Mouse (Mus musculus) neural tube, embryonic 14.5 days (tissue): ENCODE results near the gene Acot7. TPM values are rescaled to one million over a fixed set of nuclear protein-coding genes. Genes with fewer than 3 reads are reported as not detected.

Experiments
- ATAC-seq: fragments of 200-750 bp; cut with Nextera tagmentation; 2 replicates; pipeline ENCODE4 v1.8.0; 2017; ENCODE audit warnings: low read depth, mild to moderate bottlenecking, moderate TSS enrichment, moderate library complexity
- H3K27ac ChIP-seq: fragments of 300-500 bp; sonication (generic); 2 replicates; pipeline ENCODE4 v1.5.1; 2014; ENCODE audit warnings: low read depth, mild to moderate bottlenecking, control low read depth, low read length, moderate library complexity, mixed read lengths
- H3K27me3 ChIP-seq: fragments of 300-500 bp; sonication (generic); 2 replicates; pipeline ENCODE4 v1.6.1; 2014; ENCODE audit warnings: low read length; ENCODE audit not compliant: control insufficient read depth, insufficient read depth
- H3K36me3 ChIP-seq: fragments of 300-500 bp; sonication (generic); 2 replicates; pipeline ENCODE4 v1.6.1; 2014; ENCODE audit warnings: low read length, mixed read lengths; ENCODE audit not compliant: control insufficient read depth, insufficient read depth
- H3K4me1 ChIP-seq: fragments of 300-500 bp; sonication (generic); 2 replicates; pipeline ENCODE4 v1.6.1; 2014; ENCODE audit warnings: low read length; ENCODE audit not compliant: control insufficient read depth, insufficient read depth
- H3K4me2 ChIP-seq: fragments of 300-500 bp; sonication (generic); 2 replicates; pipeline ENCODE4 v1.6.1; 2014; ENCODE audit warnings: mild to moderate bottlenecking, low read depth, low read length, control low read depth
- H3K4me3 ChIP-seq: fragments of 300-500 bp; sonication (generic); 2 replicates; pipeline ENCODE4 v1.5.1; 2014; ENCODE audit warnings: low read depth, low read length, control low read depth, mixed read lengths
- H3K9ac ChIP-seq: fragments of 300-500 bp; sonication (generic); replicated peaks from 2 replicates; pipeline ENCODE4 v1.6.1; 2014; ENCODE audit warnings: low read depth, mild to moderate bottlenecking, control low read depth, low read length, mixed read lengths
- H3K9me3 ChIP-seq: fragments of 300-500 bp; sonication (generic); 2 replicates; pipeline ENCODE4 v1.6.1; 2016; ENCODE audit warnings: low read length; ENCODE audit not compliant: control insufficient read depth
- WGBS: fragments of 180-500 bp; shearing (Covaris S2); extraction: QIAGEN DNeasy Blood & Tissue Kit; methylation state at CpG from one replicate; pipeline ENCODE4 v1.1.7; 2014; 5-methylcytosine and 5-hydroxymethylcytosine counted together
- polyA plus RNA-seq: library from polyadenylated mRNA; unstranded; fragments of >200 nt; fragmentation: Nextera tagmentation; extraction: Ambion mirVana; gene quantifications from 2 replicates; pipeline ENCODE4 v1.2.1, GENCODE M21; 2014

The Acot7 gene
- polyA plus RNA-seq, 1 experiment from 2014 or later, result 348 TPM

GRCm38 (mm10) chr4:152253183-152253759 lies 75.3 kb downstream of the Acot7 start:
- ATAC-seq, result no peak
- no peaks in the 10 kb centered on the region for H3K36me3 ChIP-seq
- no peak overlapping the region for H3K4me2 ChIP-seq
- no peak overlapping the region for H3K9ac ChIP-seq
- H3K4me1 ChIP-seq, result no peaks in the 10 kb centered on the region
- H3K27me3 ChIP-seq, result no peaks in the 10 kb centered on the region
- no peak overlapping the region for H3K4me3 ChIP-seq
- WGBS, result 78% methylated on average over 9 of the region's 9 CpGs
- no peak overlapping the region for H3K27ac ChIP-seq
- no peaks in the 10 kb centered on the region for H3K9me3 ChIP-seq

DNA sequence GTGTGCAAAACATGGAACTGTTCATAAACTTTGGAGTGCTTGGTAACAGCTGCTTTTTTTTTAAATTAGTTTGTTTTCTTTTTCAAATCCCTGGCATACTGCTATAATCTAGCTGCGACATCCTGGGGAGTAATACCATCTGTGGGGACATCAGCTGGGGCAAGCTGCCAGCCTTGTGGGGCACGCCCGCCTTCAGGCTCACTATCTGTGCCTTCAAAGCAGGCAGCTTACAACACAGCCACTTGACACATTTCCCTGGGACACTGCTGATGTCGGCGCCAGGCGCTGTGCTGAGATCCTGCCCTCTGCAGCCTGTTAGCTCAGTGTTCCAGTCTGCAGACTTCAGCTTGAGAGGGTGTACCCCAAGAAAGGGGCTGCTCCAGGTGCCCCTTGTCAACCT lies 79.1 kb downstream of the Acot7 start:
- Histone ChIP-seq H3K27me3 (no peaks in the 10 kb centered on the region), H3K36me3 (no peaks in the 10 kb centered on the region), H3K27ac (no peak overlapping the region), H3K4me3 (no peak overlapping the region), H3K4me2 (no peak overlapping the region), H3K9ac (no peak overlapping the region), H3K9me3 (no peaks in the 10 kb centered on the region), H3K4me1 (no peaks in the 10 kb centered on the region)
- no peak for ATAC-seq
- 60% methylated on average over 6 of the region's 6 CpGs for WGBS

GRCm38 (mm10) chr4:152260451-152260850 lies 82.5 kb downstream of the Acot7 start:
- Histone ChIP-seq H3K4me1 (0 out of 2 replicates have a peak, but pooled peaks cover 4% of the 10 kb centered on the region), H3K27ac (no peak overlapping the region), H3K9ac (no peak overlapping the region), H3K4me2 (no peak overlapping the region), H3K36me3 (no peaks in the 10 kb centered on the region), H3K4me3 (no peak overlapping the region), H3K27me3 (no peaks in the 10 kb centered on the region), H3K9me3 (no peaks in the 10 kb centered on the region)
- 93% methylated on average over 8 of the region's 8 CpGs for WGBS
- no peak for ATAC-seq

GRCm38 (mm10) chr4:152262187-152262586 lies 84.3 kb downstream of the Acot7 start:
- Histone ChIP-seq H3K4me2 (no peak overlapping the region), H3K27ac (no peak overlapping the region), H3K36me3 (no peaks in the 10 kb centered on the region), H3K9me3 (no peaks in the 10 kb centered on the region), H3K9ac (no peak overlapping the region), H3K4me1 (0 out of 2 replicates have a peak, but pooled peaks cover 4% of the 10 kb centered on the region), H3K27me3 (no peaks in the 10 kb centered on the region), H3K4me3 (no peak overlapping the region)
- 77% methylated on average over 9 of the region's 9 CpGs for WGBS
- ATAC-seq, result no peak

DNA sequence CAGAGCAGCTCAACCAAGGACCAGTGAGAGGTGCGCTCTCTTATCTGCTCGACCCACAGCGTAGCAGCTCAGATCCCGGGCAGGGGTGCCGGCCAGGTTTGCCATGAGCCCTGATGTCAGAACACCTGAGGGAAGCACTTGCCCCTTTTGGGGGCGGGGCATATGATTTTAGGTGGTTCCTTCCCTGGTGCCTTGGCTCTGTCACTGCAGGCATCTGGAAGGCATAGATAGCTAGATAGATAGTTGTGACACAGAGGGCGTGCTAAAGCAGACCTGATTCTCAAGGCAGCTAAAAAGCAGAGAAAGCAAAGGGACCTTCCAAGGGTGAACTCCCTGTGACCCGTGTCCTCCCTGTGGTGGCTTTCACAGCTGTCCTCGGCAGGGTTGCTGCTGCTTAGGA lies 85.2 kb downstream of the Acot7 start:
- ATAC-seq, result no peak
- 68% methylated on average over 9 of the region's 9 CpGs for WGBS
- Histone ChIP-seq H3K27ac (no peak overlapping the region), H3K36me3 (no peaks in the 10 kb centered on the region), H3K9me3 (no peaks in the 10 kb centered on the region), H3K9ac (no peak overlapping the region), H3K27me3 (no peaks in the 10 kb centered on the region), H3K4me1 (0 out of 2 replicates have a peak, but pooled peaks cover 4% of the 10 kb centered on the region), H3K4me2 (no peak overlapping the region), H3K4me3 (no peak overlapping the region)

DNA sequence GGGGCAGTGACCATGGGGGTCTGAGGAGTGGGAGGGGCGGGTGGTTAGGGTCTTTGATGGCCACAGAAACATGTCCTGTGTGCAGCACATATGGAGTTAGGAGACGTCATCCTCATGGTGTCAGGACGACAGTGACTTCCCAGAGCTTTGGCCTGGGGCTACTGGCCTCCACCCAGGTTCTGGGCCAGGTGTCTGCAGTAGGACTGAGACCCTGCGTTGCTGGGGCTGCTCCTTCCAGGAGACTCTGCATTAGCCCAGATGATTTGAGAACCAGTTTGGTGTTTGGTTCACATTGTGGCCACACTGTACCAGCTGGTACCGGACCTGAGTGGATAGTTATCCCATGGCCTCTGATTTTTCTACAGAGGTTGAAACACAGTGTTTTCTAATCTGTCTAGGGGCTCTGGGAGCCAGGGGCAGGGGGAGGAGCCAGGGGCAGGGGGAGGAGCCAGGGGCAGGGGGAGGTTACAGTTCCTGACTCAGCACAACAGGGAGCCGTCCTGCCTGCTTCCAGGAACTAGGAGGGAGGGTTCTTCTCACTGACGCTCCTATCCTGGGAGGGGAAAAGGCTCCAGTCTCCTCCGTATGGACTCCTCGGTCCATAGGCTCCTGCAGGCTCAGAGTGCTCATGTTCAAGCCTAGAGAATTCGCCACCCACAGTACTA lies 85.7 kb downstream of the Acot7 start:
- Histone ChIP-seq H3K4me1 (0 out of 2 replicates have a peak, but pooled peaks cover 4% of the 10 kb centered on the region), H3K27ac (no peak overlapping the region), H3K36me3 (no peaks in the 10 kb centered on the region), H3K4me2 (no peak overlapping the region), H3K9me3 (no peaks in the 10 kb centered on the region), H3K4me3 (no peak overlapping the region), H3K9ac (no peak overlapping the region), H3K27me3 (no peaks in the 10 kb centered on the region)
- 34% methylated on average over 10 of the region's 10 CpGs for WGBS
- no peak for ATAC-seq

DNA sequence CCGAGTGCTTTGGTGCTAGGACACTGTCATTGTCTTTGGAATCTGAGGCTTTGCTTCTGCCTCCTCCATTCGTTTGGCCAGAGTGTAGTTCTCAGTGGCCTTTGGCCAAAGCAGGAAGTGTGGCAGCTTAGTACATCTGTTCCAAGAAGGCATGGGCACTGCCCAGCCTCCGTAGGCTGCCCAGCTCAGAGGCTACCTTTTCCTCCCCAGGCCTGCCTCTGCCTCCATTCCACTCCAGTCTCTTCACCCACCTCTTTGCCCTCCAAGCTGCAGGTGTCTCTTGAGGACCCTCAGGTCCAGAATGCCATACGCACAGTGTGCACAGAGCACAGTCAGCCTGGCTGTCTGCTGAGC lies 86.2 kb downstream of the Acot7 start:
- H3K27ac ChIP-seq, result no peak overlapping the region
- no peak overlapping the region for H3K4me3 ChIP-seq
- H3K36me3 ChIP-seq, result no peaks in the 10 kb centered on the region
- no peak overlapping the region for H3K9ac ChIP-seq
- WGBS, result 52% methylated on average over 4 of the region's 4 CpGs
- no peaks in the 10 kb centered on the region for H3K27me3 ChIP-seq
- H3K4me2 ChIP-seq, result no peak overlapping the region
- H3K9me3 ChIP-seq, result no peaks in the 10 kb centered on the region
- ATAC-seq, result no peak
- 0 out of 2 replicates have a peak, but pooled peaks cover 4% of the 10 kb centered on the region for H3K4me1 ChIP-seq

- H3K9me3 ChIP-seq, result no peaks in the 10 kb centered on the region
- H3K4me3 ChIP-seq, result no peak overlapping the region
- WGBS, result 87% methylated on average over 9 of the region's 9 CpGs
- H3K27me3 ChIP-seq, result no peaks in the 10 kb centered on the region
- H3K36me3 ChIP-seq, result no peaks in the 10 kb centered on the region
- H3K9ac ChIP-seq, result no peak overlapping the region
- no peak for ATAC-seq
- H3K4me2 ChIP-seq, result no peak overlapping the region
- 0 out of 2 replicates have a peak, but pooled peaks cover 4% of the 10 kb centered on the region for H3K4me1 ChIP-seq
- no peak overlapping the region for H3K27ac ChIP-seq
These were observed 87.1 kb downstream of the Acot7 start for GRCm38 (mm10) chr4:152264867-152265568.

- 0 out of 2 replicates have a peak, but pooled peaks cover 4% of the 10 kb centered on the region for H3K4me1 ChIP-seq
- H3K36me3 ChIP-seq, result no peaks in the 10 kb centered on the region
- H3K27me3 ChIP-seq, result no peaks in the 10 kb centered on the region
- H3K9me3 ChIP-seq, result no peaks in the 10 kb centered on the region
- H3K4me2 ChIP-seq, result no peak overlapping the region
- no peak for ATAC-seq
- no peak overlapping the region for H3K27ac ChIP-seq
- WGBS, result 64% methylated on average over 5 of the region's 5 CpGs
- H3K4me3 ChIP-seq, result no peak overlapping the region
- H3K9ac ChIP-seq, result no peak overlapping the region
These were observed 87.9 kb downstream of the Acot7 start for GRCm38 (mm10) chr4:152265791-152266190.
